Mouse (Mus musculus) CH12.LX (cell line): ENCODE data around the gene Sipa1l3.

Source experiments
- BHLHE40 ChIP-seq: IDR thresholded peaks from 2 replicates; pipeline ENCODE4 v1.6.1; 2011; ENCODE audit warnings: mild to moderate bottlenecking, low read depth, low read length, improper control_type of control experiment
- CTCF ChIP-seq, 2 experiments: IDR thresholded peaks in 1 of 2; conservative IDR thresholded peaks in 1 of 2; 2 replicates each; pipeline ENCODE4 v1.5.1; 2011 to 2012; ENCODE audit warnings: low read depth in 2 of 2, low read length in 2 of 2, improper control_type of control experiment in 1 of 2, inconsistent platforms in 1 of 2, mild to moderate bottlenecking in 1 of 2, moderate library complexity in 1 of 2
- EP300 ChIP-seq: IDR thresholded peaks from 2 replicates; pipeline ENCODE4 v1.6.1; 2011; ENCODE audit warnings: low read length, improper control_type of control experiment
- ETS1 ChIP-seq: conservative IDR thresholded peaks from 2 replicates; pipeline ENCODE4 v1.6.1; 2012; ENCODE audit warnings: low read depth, mild to moderate bottlenecking, inconsistent platforms, low read length, improper control_type of control experiment, moderate library complexity
- GABPA ChIP-seq: IDR thresholded peaks from 2 replicates; pipeline ENCODE4 v1.6.1; 2012; ENCODE audit warnings: low read depth, low read length, improper control_type of control experiment, inconsistent platforms; ENCODE audit not compliant: insufficient replicate concordance
- RCOR1 ChIP-seq: conservative IDR thresholded peaks from 2 replicates; pipeline ENCODE4 v1.6.1; 2012; ENCODE audit warnings: low read depth, mild to moderate bottlenecking, inconsistent platforms, low read length, improper control_type of control experiment
- USF1 ChIP-seq: IDR thresholded peaks from 2 replicates; pipeline ENCODE4 v1.6.1; 2014; ENCODE audit warnings: low read depth, mild to moderate bottlenecking, inconsistent platforms, low read length, improper control_type of control experiment
- USF2 ChIP-seq: conservative IDR thresholded peaks from 2 replicates; pipeline ENCODE4 v1.6.1; 2011; ENCODE audit warnings: low read depth, low read length, improper control_type of control experiment
- ZC3H11A ChIP-seq: IDR thresholded peaks from 2 replicates; pipeline ENCODE4 v1.6.1; 2012; ENCODE audit warnings: low read depth, mild to moderate bottlenecking, inconsistent platforms, low read length, improper control_type of control experiment
- ZNF384 ChIP-seq: IDR thresholded peaks from 2 replicates; pipeline ENCODE4 v1.6.1; 2012; ENCODE audit warnings: low read depth, low read length, improper control_type of control experiment, inconsistent platforms

GRCm38 (mm10) chr7:29455591-29455990, 62.9 kb downstream of the Sipa1l3 start:
- TF ChIP-seq ZNF384: no peak
- no peak for TF ChIP-seq RCOR1
- no peak for TF ChIP-seq CTCF (conservative IDR thresholded peaks at IDR 0.05 in 1 of 2, IDR thresholded peaks at IDR 0.05 in 1 of 2; ENCODE audit: low read depth in 2 of 2, low read length in 2 of 2)
- TF ChIP-seq ZC3H11A: no peak
- no peak for TF ChIP-seq BHLHE40
- TF ChIP-seq USF1: no peak
- TF ChIP-seq USF2: no peak
- TF ChIP-seq EP300: no peak
- TF ChIP-seq ETS1: no peak
- TF ChIP-seq GABPA: no peak
